Mouse (Mus musculus) G1E (cell line): ENCODE data around the gene Tlr13.

Experiments used
- CTCF ChIP-seq: IDR thresholded peaks from 2 replicates; pipeline ENCODE4 v1.5.1; 2012; ENCODE audit warnings: low read depth, low read length, inconsistent platforms, mixed read lengths
- POLR2AphosphoS5 ChIP-seq: IDR thresholded peaks from 2 replicates; pipeline ENCODE4 v1.6.1; 2012; ENCODE audit warnings: low read depth, low read length, inconsistent platforms; ENCODE audit not compliant: insufficient replicate concordance

GRCm38 (mm10) chrX:106163995-106164394 lies 21.0 kb downstream of the Tlr13 start:
- TF ChIP-seq CTCF (no peak), POLR2AphosphoS5 (no peak)
